Mouse (Mus musculus): ENCODE results near the gene Pfkm.
A peak's percentile ranks its signal among the peaks of the same experiment; 100 is the strongest.

Pfkm gene

DNA sequence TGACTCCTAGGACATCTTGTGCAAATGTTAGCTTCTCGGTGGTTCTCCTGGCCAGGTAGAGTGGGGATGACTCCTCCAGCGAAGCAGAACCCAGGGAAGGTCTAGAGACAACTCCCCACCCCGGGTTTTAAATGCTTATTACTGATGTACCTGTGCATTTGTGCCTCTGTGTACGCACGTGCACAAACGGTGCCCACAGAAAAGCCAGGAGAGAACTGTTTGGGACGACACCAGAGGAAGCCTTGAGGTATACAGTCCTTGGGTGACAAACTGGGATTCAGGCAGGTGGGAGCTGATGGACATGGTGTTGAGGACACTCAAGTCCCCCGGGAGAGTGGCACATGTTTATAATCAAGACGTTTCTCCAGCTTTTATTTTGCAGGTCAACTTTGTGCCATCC is 78.5 kb downstream of the Pfkm start:
- no peak for DNase-seq (ENCODE audit: low spot score in 2 of 2)

DNA sequence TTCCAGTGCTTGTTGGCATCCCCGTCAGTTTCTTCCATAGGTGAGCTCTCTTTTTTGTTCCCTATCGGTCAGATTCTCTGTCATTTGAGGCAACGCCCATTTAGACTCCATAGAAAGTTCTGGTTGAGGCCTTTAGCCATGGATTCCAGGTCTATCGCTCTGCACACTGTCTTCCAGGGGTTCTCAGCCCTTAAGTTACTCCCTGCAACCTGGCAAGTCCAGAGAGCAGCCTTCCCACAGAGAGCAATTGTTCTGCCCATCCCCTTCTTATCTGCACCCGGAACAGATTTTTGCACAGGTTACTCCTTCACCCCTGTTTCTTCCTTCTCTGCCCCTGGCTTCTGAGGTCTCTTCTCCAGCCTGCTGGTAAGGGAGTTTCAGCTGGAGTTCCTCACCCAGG is 79.7 kb downstream of the Pfkm start:
- DNase-seq (ENCODE audit: low spot score in 2 of 2), result no peak

DNA sequence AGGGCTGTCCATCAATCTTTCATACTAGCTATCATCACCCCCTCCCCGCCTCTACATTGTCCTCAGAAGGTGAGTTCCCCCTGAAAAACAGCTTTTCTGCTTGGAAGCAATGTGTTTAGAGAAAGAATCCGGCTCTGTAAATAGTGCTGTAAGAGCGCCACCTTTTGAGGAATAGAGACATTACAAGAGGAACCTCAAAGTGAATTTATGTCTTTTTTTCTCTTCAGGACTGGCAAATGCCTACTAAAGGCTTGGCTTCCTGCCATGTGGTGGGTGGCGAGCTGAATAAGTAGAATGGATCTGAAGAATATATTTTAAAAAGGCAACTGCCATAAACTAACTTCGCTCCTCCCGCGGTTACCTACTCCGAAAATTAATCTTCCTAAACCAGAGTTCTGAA is 81.4 kb downstream of the Pfkm start:
- DNase-seq (ENCODE audit: low spot score in 2 of 2), result peak in 1 of 2 experiments; percentile 25

DNA sequence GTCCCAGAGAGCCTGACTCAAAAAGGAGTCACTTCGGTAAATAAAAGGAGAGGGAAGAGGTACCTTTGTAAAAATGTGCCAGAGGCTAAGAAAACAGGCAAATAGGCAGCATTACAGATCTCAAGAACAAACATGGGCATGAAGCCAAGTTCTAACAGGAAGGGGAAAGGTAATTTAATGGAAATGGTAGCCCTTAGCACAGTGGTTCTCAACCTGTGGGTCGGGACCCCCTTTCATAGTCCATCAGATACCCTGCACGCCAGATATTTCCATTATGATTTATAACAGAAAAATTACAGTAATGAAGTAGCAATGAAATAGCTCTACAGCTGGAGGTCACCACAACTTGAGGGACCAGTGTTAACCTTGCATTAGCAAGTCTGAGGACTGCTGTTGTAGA is 84.9 kb downstream of the Pfkm start:
- DNase-seq (ENCODE audit: low spot score in 2 of 2), result no peak

DNA sequence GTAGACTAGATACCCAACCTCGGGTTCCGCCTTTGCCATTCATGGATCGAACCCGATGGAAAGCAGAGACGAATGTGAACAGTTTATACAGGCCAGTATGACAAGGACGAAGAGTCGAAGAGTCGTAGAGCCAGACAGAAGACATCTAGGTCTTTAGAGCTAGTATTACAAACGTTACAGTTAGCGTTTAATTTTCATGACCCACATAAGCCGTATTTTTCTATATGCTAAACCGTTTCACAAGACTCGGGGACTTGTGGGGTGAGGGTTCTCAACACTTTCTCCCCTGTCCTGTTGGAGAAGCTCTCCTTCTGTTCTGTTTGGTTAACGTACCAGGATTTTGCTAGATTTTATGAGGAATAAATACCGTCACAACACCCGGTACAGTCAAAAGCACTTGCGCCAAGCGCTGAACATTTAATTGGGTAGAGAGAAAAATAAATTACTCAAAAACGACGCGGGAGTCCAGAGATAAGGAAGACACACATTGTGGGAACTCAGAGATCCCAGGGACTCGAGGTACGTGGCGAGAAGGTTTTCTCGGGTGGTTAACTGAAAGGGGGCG is 88.3 kb downstream of the Pfkm start:
- DNase-seq (ENCODE audit: low spot score in 2 of 2), result no peak

DNA sequence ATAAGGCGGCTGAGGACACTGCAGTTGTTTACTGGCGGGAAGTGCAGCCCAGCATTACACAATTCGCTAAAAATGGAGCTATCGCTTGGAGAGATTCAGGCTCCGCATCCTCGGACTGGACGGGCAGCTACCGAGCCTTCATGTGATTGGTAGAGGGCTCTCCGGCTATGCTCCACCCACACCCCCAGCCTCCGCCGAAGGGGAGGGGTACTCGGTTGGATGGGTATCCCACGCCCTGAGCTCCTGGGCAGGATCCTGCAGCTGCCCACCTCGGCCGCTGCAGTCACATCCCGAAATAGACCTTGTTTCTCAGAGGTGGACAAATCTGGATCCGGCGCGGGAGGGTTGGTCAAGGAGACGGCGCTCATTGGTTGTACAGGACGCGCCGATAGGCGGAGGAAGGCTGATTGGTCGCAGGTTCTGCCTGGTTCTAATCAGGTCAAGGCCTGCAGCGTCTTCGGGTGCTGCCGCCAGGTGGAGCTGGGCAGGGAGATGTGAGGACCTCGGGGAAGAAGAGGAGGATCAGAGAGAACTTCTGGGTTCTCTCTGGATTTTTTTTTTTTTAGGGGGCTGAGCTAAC is 88.8 kb downstream of the Pfkm start:
- peak; percentile 66 to 69 for DNase-seq (ENCODE audit: low spot score in 2 of 2)

Data from thymus, postnatal 10 days (tissue).